Mouse (Mus musculus) CD4-positive, CD25-positive, alpha-beta regulatory T cell, adult 4 months (primary cell): ENCODE measurements around the gene Zfp839. TPM values are rescaled to one million over a fixed set of nuclear protein-coding genes. Genes with fewer than 3 reads are reported as not detected.

ENCODE experiments used
- ATAC-seq: one replicate; pipeline ENCODE4 v1.8.0; 2017
- polyA plus RNA-seq, 2 experiments: library from polyadenylated mRNA; unstranded; fragments of 100-300 nt; shearing (Covaris generic); gene quantifications; one replicate each; pipeline ENCODE4 v1.2.1; 2017

Zfp839 gene
- polyA plus RNA-seq, 2 experiments from 2014 or later, result 2.4 to 2.8 TPM

GRCm38 (mm10) chr12:110888106-110888505 lies 38.1 kb downstream of the Zfp839 start:
- ATAC-seq, result no peak

DNA sequence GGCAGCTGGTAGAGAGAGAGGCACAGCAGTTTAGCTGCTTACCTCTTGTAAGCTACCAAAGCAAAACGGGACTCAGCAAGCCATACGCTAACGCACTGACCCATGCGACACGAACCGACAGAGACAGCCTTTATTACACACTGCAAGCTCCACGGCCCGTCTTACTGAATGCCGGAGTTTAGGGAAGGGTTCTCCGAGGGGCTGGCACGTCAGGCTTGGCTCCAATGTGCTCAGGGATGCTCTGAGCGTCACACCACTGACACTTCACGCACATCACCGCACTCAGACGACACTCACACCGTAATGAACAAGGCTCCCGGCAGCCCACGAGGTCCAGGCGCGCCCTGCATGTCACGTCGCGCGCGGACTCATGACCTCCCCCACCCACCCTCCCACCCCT lies 38.6 kb downstream of the Zfp839 start:
- ATAC-seq, result peak; percentile 24

DNA sequence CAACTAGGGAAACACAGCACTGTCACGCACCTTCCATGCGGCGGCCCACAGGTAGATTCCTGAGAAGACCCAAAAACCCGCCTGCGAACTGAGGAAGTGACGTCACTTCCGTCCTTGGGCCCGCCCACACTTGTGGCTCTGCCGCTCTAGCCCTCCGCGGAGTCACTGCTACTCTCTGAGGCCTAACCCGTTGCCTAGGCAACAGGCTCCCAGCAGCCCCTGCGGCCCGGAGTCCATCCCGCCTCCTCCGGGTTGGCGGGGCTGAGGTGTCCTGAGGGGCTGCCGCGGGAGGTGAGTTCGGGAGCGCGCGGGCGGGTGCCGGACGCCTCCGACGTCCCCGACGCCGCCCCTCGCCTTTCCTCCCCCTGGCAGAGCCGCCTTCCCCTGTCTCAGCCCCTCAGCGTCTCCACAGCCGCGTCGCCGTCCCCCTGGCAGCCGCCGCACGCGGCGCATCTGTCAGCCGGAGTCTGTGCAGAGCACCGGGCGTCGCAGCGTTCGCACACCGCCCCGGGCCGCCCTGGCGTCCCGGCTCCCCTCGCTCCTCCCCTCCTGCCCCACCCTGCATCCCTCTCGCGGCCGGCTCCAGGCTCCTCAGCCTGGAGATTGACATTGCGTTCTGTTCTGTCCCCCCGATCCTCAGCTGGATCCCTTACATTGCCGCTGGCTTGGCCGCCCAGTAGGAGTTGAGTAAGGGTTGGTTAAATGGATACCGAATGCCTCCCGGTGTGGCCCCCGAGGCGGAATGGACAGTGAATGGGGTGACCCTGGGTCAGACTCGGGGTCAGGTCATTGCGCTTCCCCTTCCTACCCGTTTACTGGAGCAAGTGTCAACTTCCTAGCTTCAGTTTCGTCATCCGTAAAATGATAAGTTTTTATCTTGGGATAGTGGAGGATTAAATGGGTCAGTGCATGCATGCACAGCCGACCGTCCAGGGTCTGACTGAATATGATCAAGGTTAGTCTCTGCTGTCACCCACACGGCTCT lies 39.3 kb downstream of the Zfp839 start, which contains the start of the genes Cinp and Tecpr2:
Cinp (minus strand) TSS at position 110 of the 985 bp plus-strand sequence.
Tecpr2 (plus strand) TSS at position 229 of the 985 bp plus-strand sequence.
- peak; percentile 97 for ATAC-seq

GRCm38 (mm10) chr12:110891887-110892286 lies 41.8 kb downstream of the Zfp839 start:
- ATAC-seq, result no peak

DNA sequence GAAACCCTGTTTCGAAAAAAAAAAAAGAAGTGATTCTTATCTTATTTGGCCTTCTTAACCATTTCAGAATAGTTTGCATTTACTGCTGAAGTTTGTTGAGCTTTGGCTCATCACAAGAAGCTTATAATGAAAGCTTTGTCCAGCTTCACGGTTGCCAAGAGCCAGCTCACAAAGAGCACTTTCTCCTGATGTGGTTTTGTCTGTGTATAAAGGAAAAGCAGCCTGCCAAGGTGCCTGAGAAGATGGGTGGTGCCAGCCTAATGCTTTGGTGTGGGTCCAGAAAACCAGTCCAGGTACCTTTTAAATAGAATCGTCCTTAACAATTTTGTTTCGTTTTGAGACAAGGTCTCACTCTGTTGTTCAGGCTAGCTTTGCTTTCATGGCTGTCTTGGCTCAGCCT lies 52.1 kb downstream of the Zfp839 start:
- ATAC-seq, result no peak

DNA sequence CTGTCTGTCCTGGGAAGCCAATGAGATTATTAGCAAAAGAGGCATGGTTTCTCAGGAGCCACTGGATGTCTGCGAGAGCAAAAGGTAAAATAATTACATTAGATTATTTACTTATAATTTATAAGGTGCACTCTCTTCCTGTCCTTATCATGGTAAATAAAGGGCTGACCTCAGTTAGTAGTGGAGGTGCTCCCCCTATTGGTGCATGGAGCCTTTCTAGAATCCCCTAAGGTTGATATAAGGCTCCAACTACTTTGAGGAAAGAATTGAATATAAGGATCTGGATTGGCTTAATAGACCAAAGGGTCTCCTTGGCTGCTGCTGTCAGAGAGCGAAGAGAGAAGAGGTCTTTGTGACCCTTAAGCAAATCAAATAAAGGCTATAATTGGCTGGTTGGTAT lies 53.5 kb downstream of the Zfp839 start:
- no peak for ATAC-seq

DNA sequence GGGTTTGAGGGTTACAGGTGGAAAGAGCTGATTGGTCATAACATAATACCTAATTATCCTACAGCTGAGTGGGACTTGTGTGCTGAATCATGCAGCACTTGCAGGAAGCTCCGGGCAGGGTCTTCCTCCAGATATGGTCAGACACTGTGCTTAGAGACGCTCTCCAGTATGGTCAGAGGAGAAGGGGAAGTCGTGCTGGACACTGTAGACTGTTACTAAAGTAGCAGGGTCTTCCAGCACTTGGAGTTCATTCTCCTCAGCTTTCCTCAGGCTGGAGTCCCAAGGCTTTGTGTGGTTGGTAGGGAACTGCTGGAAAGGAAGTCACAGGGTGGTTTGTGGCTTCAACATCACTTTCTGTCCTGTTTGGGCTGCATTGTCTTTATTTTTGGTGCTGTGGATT lies 57.8 kb downstream of the Zfp839 start:
- no peak for ATAC-seq

DNA sequence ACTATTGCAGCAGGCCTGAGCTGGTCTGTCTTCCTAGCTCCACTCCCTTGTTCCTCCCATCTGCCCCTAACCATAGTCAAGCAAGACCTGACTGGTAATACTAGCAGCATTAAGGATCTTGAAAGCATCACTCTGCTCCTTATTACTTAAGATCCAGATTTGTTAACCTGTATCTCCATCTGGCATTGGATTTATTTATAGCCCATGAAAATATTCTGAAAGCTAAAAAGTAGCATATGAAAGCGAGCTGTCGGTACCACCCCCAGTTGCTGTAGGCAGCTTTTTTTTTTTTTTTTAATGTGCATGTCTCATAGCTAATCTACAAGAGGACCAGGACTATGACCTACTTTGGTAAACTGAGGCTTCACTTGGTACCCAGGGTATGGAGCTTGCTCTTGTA lies 59.9 kb downstream of the Zfp839 start:
- ATAC-seq, result no peak

DNA sequence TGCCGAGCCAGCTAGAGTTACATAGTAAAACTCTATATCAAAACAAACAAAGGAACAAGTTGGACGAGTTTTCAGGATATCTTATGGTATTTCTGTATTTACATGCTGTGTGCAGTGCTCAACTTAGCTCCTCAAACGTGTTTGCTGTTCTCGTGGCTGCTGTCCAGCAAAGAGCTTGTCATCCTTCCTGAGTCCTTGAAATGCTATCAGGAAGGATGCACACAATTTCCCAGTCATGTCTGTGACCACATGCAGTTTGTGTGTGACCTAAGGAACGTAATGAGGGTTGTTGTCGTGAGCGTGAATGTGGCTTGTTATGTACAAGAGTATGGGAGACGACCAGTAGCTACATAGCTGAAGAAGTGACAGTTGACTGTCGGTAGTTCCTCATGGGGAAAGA lies 65.7 kb downstream of the Zfp839 start:
- ATAC-seq, result no peak

Other genes starting within 250 kb of the Zfp839 start
- gene Dync1h1, start 248.8 kb upstream of the Zfp839 start, polyA plus RNA-seq, result 10 to 100 TPM; 39.7 to 41.0 TPM
- under 1 TPM in 1 of 2 experiments, not detected in 1; 0.70 TPM for gene 1700001K19Rik, start 167.6 kb upstream of the Zfp839 start, polyA plus RNA-seq
- 100 to 1,000 TPM; 140 to 181 TPM for gene Hsp90aa1, start 147.5 kb upstream of the Zfp839 start, polyA plus RNA-seq
- gene Wdr20, start 112.3 kb upstream of the Zfp839 start, polyA plus RNA-seq, result 10 to 100 TPM; 30.2 to 34.0 TPM
- gene Mok, start 9.3 kb upstream of the Zfp839 start, polyA plus RNA-seq, result under 1 TPM; 0.24 to 0.63 TPM
- gene Cinp, start 38.9 kb downstream of the Zfp839 start, polyA plus RNA-seq, result 10 to 100 TPM; 37.3 to 44.2 TPM
- 1 to 10 TPM; 1.3 to 1.6 TPM for gene Tecpr2, start 39.0 kb downstream of the Zfp839 start, polyA plus RNA-seq
- 1 to 10 TPM in 1 of 2 experiments, under 1 TPM in 1; 0.32 to 1.2 TPM for gene Ankrd9, start 128.8 kb downstream of the Zfp839 start, polyA plus RNA-seq
- 10 to 100 TPM; 11.7 to 16.0 TPM for gene Rcor1, start 189.1 kb downstream of the Zfp839 start, polyA plus RNA-seq